Mouse (Mus musculus) heart, adult 10 weeks (tissue): ENCODE results near the gene Sh3bp5. TPM values are rescaled to one million over a fixed set of nuclear protein-coding genes. Genes with fewer than 3 reads are reported as not detected.

Source experiments
- polyA plus RNA-seq: library from polyadenylated mRNA; stranded (reverse); fragments of 350-450 nt; fragmentation: Illumina TruSeq; extraction: RNeasy Lipid Tissue Mini Kit (QIAGEN cat#74804); gene quantifications from one replicate; pipeline ENCODE4 v1.2.3, GENCODE M21; 2014; ENCODE audit warnings: low read depth, low replicate concordance

Sh3bp5 gene
- polyA plus RNA-seq: 58.3 TPM

GRCm38 (mm10) chr14:31435930-31436693 lies at the start of gene Sh3bp5:
Gene Sh3bp5 (minus strand): TSS chr14:31436078.

GRCm38 (mm10) chr14:31336369-31337155 lies 99.3 kb downstream of the Sh3bp5 start, which contains the start of gene Capn7:
Gene Capn7 (plus strand): TSS chr14:31336638.

GRCm38 (mm10) chr14:31323849-31324792 lies 111.8 kb downstream of the Sh3bp5 start, which contains the start of gene Dnah1:
Gene Dnah1 (minus strand): TSS chr14:31323896.

Other genes with a start within 250 kb of the Sh3bp5 start
- gene Tnnc1, start 227.8 kb downstream of the Sh3bp5 start, polyA plus RNA-seq: 5,985 TPM
- 164 TPM for gene Nisch, start 219.1 kb downstream of the Sh3bp5 start, polyA plus RNA-seq
- gene Sema3g, start 218.2 kb downstream of the Sh3bp5 start, polyA plus RNA-seq: 13.5 TPM
- gene Phf7, start 184.8 kb downstream of the Sh3bp5 start, polyA plus RNA-seq: 6.3 TPM
- 39.4 TPM for gene Bap1, start 184.6 kb downstream of the Sh3bp5 start, polyA plus RNA-seq
- gene Dnah1, start 112.2 kb downstream of the Sh3bp5 start, polyA plus RNA-seq: not detected
- 36.2 TPM for gene Capn7, start 99.4 kb downstream of the Sh3bp5 start, polyA plus RNA-seq
- gene Eaf1, start 58.3 kb upstream of the Sh3bp5 start, polyA plus RNA-seq: 13.0 TPM
- gene Mettl6, start 59.0 kb upstream of the Sh3bp5 start, polyA plus RNA-seq: 13.5 TPM
- gene Colq, start 155.3 kb upstream of the Sh3bp5 start, polyA plus RNA-seq: 9.2 TPM
- gene Gm49387, start 204.8 kb upstream of the Sh3bp5 start, polyA plus RNA-seq: not detected
- 14.1 TPM for gene Btd, start 204.9 kb upstream of the Sh3bp5 start, polyA plus RNA-seq
- 20.5 TPM for gene Hacl1, start 205.2 kb upstream of the Sh3bp5 start, polyA plus RNA-seq